Mouse (Mus musculus) intestine, postnatal 0 days (tissue): ENCODE data around the gene Stard3. TPM values are rescaled to one million over a fixed set of nuclear protein-coding genes. Genes with fewer than 3 reads are reported as not detected.

ENCODE experiments used
- ATAC-seq: fragments of 200-750 bp; cut with Nextera tagmentation; 2 replicates; pipeline ENCODE4 v1.8.0; 2017; ENCODE audit warnings: mild to moderate bottlenecking, moderate TSS enrichment, moderate library complexity
- H3K27ac ChIP-seq: fragments of 300-500 bp; sonication (generic); 2 replicates; pipeline ENCODE4 v1.5.1; 2014; ENCODE audit warnings: mild to moderate bottlenecking, low read depth, low read length, moderate library complexity
- H3K27me3 ChIP-seq: fragments of 300-500 bp; sonication (generic); replicated peaks from 2 replicates; pipeline ENCODE4 v1.6.1; 2014; ENCODE audit warnings: low read length, mixed read lengths; ENCODE audit not compliant: control insufficient read depth, insufficient read depth
- H3K36me3 ChIP-seq: fragments of 300-500 bp; sonication (generic); 2 replicates; pipeline ENCODE4 v1.6.1; 2014; ENCODE audit warnings: mild to moderate bottlenecking, moderate library complexity; ENCODE audit not compliant: control insufficient read depth, insufficient read depth
- H3K4me1 ChIP-seq: fragments of 300-500 bp; sonication (generic); replicated peaks from 2 replicates; pipeline ENCODE4 v1.6.1; 2014; ENCODE audit warnings: antibody characterized with exemption, low read length, mixed read lengths; ENCODE audit not compliant: control insufficient read depth, insufficient read depth
- H3K4me2 ChIP-seq: fragments of 300-500 bp; sonication (generic); replicated peaks from 2 replicates; pipeline ENCODE4 v1.6.1; 2014; ENCODE audit warnings: low read depth, mild to moderate bottlenecking, moderate library complexity
- H3K4me3 ChIP-seq: fragments of 300-500 bp; sonication (generic); 2 replicates; pipeline ENCODE4 v1.5.1; 2014; ENCODE audit warnings: low read depth, low read length
- H3K9ac ChIP-seq: fragments of 300-500 bp; sonication (generic); 2 replicates; pipeline ENCODE4 v1.6.1; 2014; ENCODE audit warnings: mild to moderate bottlenecking, low read depth, low read length
- H3K9me3 ChIP-seq: fragments of 300-500 bp; sonication (generic); 2 replicates; pipeline ENCODE4 v1.6.1; 2016; ENCODE audit warnings: mixed run types; ENCODE audit not compliant: control insufficient read depth
- CTCF ChIP-seq: sonication (generic); IDR thresholded peaks from 2 replicates; pipeline ENCODE4 v1.5.1; 2016; ENCODE audit warnings: low read depth, mild to moderate bottlenecking, control low read depth, antibody characterized with exemption, moderate library complexity
- WGBS: fragments of 180-500 bp; shearing (Covaris S2); extraction: QIAGEN DNeasy Blood & Tissue Kit; methylation state at CpG from one replicate; pipeline ENCODE4 v1.1.7; 2014; 5-methylcytosine and 5-hydroxymethylcytosine counted together
- polyA plus RNA-seq: library from polyadenylated mRNA; unstranded; fragments of >200 nt; fragmentation: Nextera tagmentation; extraction: Ambion mirVana; gene quantifications from 2 replicates; pipeline ENCODE4 v1.2.1, GENCODE M21; 2015

The Stard3 gene
- polyA plus RNA-seq, 1 experiment from 2014 or later = 29.0 TPM

GRCm38 (mm10) chr11:98323933-98324332 is 34.2 kb upstream of the Stard3 start:
- WGBS = 3% methylated on average over 9 of the region's 9 CpGs
- no peak overlapping the region for H3K27ac ChIP-seq
- H3K4me2 ChIP-seq = no peak overlapping the region
- TF ChIP-seq CTCF = no peak
- no peak overlapping the region for H3K4me3 ChIP-seq
- no peaks in the 10 kb centered on the region for H3K9me3 ChIP-seq
- peaks cover 98% of the 10 kb centered on the region for H3K27me3 ChIP-seq
- H3K36me3 ChIP-seq = no peaks in the 10 kb centered on the region
- no peak for ATAC-seq
- peaks cover 6% of the 10 kb centered on the region; the same call in 1 of the 2 replicates for H3K4me1 ChIP-seq
- no peak overlapping the region for H3K9ac ChIP-seq

GRCm38 (mm10) chr11:98325191-98325820 is 32.9 kb upstream of the Stard3 start:
- Histone ChIP-seq H3K9me3 (no peaks in the 10 kb centered on the region), H3K4me2 (no peak overlapping the region), H3K4me1 (peaks cover 6% of the 10 kb centered on the region; the same call in 1 of the 2 replicates), H3K36me3 (no peaks in the 10 kb centered on the region), H3K27me3 (peaks cover 99% of the 10 kb centered on the region), H3K4me3 (no peak overlapping the region), H3K9ac (no peak overlapping the region), H3K27ac (no peak overlapping the region)
- WGBS = 6% methylated on average over 14 of the region's 14 CpGs
- TF ChIP-seq CTCF = no peak
- no peak for ATAC-seq

GRCm38 (mm10) chr11:98325821-98326218 is 32.3 kb upstream of the Stard3 start:
- Histone ChIP-seq H3K9me3 (no peaks in the 10 kb centered on the region), H3K27me3 (peaks cover 100% of the 10 kb centered on the region), H3K27ac (no peak overlapping the region), H3K4me1 (peaks cover 6% of the 10 kb centered on the region; the same call in 1 of the 2 replicates), H3K4me2 (no peak overlapping the region), H3K4me3 (no peak overlapping the region), H3K9ac (no peak overlapping the region), H3K36me3 (no peaks in the 10 kb centered on the region)
- ATAC-seq = no peak
- 5% methylated on average over 22 of the region's 22 CpGs for WGBS
- TF ChIP-seq CTCF = no peak

GRCm38 (mm10) chr11:98326741-98327135 is 31.4 kb upstream of the Stard3 start:
- TF ChIP-seq CTCF = no peak
- no peak for ATAC-seq
- WGBS = 2% methylated on average over 17 of the region's 19 CpGs
- Histone ChIP-seq H3K9me3 (no peaks in the 10 kb centered on the region), H3K4me1 (peaks cover 6% of the 10 kb centered on the region; the same call in 1 of the 2 replicates), H3K36me3 (no peaks in the 10 kb centered on the region), H3K9ac (no peak overlapping the region), H3K4me2 (peak overlapping the region; percentile 58; the same call in 1 of the 2 replicates), H3K27me3 (peaks cover 100% of the 10 kb centered on the region), H3K4me3 (peak overlapping the region; percentile 32; the same call in 1 of the 2 replicates), H3K27ac (no peak overlapping the region)

GRCm38 (mm10) chr11:98327136-98328030 is 30.8 kb upstream of the Stard3 start:
- H3K9me3 ChIP-seq = no peaks in the 10 kb centered on the region
- 1% methylated on average over 97 of the region's 97 CpGs for WGBS
- H3K27ac ChIP-seq = no peak overlapping the region
- H3K4me1 ChIP-seq = peaks cover 6% of the 10 kb centered on the region; the same call in 1 of the 2 replicates
- peaks cover 100% of the 10 kb centered on the region for H3K27me3 ChIP-seq
- TF ChIP-seq CTCF = no peak
- peak overlapping the region; percentile 32 for H3K4me3 ChIP-seq
- H3K36me3 ChIP-seq = no peaks in the 10 kb centered on the region
- ATAC-seq = no peak
- H3K4me2 ChIP-seq = peak overlapping the region; percentile 58
- no peak overlapping the region for H3K9ac ChIP-seq

GRCm38 (mm10) chr11:98328031-98328370 is 30.2 kb upstream of the Stard3 start:
- peak overlapping the region; percentile 32 for H3K4me3 ChIP-seq
- H3K9me3 ChIP-seq = no peaks in the 10 kb centered on the region
- no peak overlapping the region for H3K27ac ChIP-seq
- 0% methylated on average over 28 of the region's 35 CpGs for WGBS
- H3K4me1 ChIP-seq = peaks cover 6% of the 10 kb centered on the region; the same call in 1 of the 2 replicates
- peaks cover 100% of the 10 kb centered on the region for H3K27me3 ChIP-seq
- no peak for ATAC-seq
- H3K9ac ChIP-seq = no peak overlapping the region
- no peak for TF ChIP-seq CTCF
- peak overlapping the region; percentile 58 for H3K4me2 ChIP-seq
- no peaks in the 10 kb centered on the region for H3K36me3 ChIP-seq
